Mouse (Mus musculus) forebrain, embryonic 11.5 days (tissue): Measurements from ENCODE around the gene Fhl2. TPM values are rescaled to one million over a fixed set of nuclear protein-coding genes. Genes with fewer than 3 reads are reported as not detected.

Experiments
- ATAC-seq: fragments of 200-750 bp; cut with Nextera tagmentation; replicated peaks from 2 replicates; pipeline ENCODE4 v1.8.0; 2017; ENCODE audit warnings: moderate TSS enrichment; ENCODE audit not compliant: low FRiP score
- DNase-seq: peaks from one replicate; pipeline ENCODE4 v3.0.0-alpha.2; 2017; ENCODE audit warnings: low spot score
- H3K27ac ChIP-seq: fragments of 300-500 bp; sonication (generic); 2 replicates; pipeline ENCODE4 v1.5.1; 2014; ENCODE audit warnings: low read depth, low read length
- H3K27me3 ChIP-seq: fragments of 300-500 bp; sonication (generic); 2 replicates; pipeline ENCODE4 v1.6.1; 2014; ENCODE audit warnings: mild to moderate bottlenecking, low read length, mixed read lengths; ENCODE audit not compliant: control insufficient read depth, insufficient read depth
- H3K36me3 ChIP-seq: fragments of 300-500 bp; sonication (generic); 2 replicates; pipeline ENCODE4 v1.6.1; 2014; ENCODE audit warnings: mild to moderate bottlenecking, low read length, moderate library complexity, mixed read lengths; ENCODE audit not compliant: control insufficient read depth, insufficient read depth
- H3K4me1 ChIP-seq: fragments of 300-500 bp; sonication (generic); replicated peaks from 2 replicates; pipeline ENCODE4 v1.6.1; 2014; ENCODE audit warnings: low read length, mixed read lengths; ENCODE audit not compliant: control insufficient read depth, insufficient read depth
- H3K4me2 ChIP-seq: fragments of 300-500 bp; sonication (generic); 2 replicates; pipeline ENCODE4 v1.6.1; 2014; ENCODE audit warnings: low read depth, mild to moderate bottlenecking, low read length, moderate library complexity, mixed read lengths; ENCODE audit not compliant: severe bottlenecking
- H3K4me3 ChIP-seq: fragments of 300-500 bp; sonication (generic); 2 replicates; pipeline ENCODE4 v1.5.1; 2014; ENCODE audit warnings: low read depth, low read length
- H3K9ac ChIP-seq: fragments of 300-500 bp; sonication (generic); 2 replicates; pipeline ENCODE4 v1.6.1; 2014; ENCODE audit warnings: low read length
- H3K9me3 ChIP-seq: fragments of 300-500 bp; sonication (generic); 2 replicates; pipeline ENCODE4 v1.6.1; 2016; ENCODE audit warnings: low read length, mixed read lengths; ENCODE audit not compliant: control insufficient read depth
- WGBS: fragments of 180-500 bp; shearing (Covaris S2); extraction: QIAGEN DNeasy Blood & Tissue Kit; methylation state at CpG from one replicate; pipeline ENCODE4 v1.1.7; 2014; 5-methylcytosine and 5-hydroxymethylcytosine counted together
- polyA plus RNA-seq: library from polyadenylated mRNA; unstranded; fragments of >200 nt; fragmentation: Nextera tagmentation; extraction: Ambion mirVana; gene quantifications from 2 replicates; pipeline ENCODE4 v1.2.1, GENCODE M21; 2014

The Fhl2 gene
- polyA plus RNA-seq, 1 experiment from 2014 or later: 4.0 TPM

DNA sequence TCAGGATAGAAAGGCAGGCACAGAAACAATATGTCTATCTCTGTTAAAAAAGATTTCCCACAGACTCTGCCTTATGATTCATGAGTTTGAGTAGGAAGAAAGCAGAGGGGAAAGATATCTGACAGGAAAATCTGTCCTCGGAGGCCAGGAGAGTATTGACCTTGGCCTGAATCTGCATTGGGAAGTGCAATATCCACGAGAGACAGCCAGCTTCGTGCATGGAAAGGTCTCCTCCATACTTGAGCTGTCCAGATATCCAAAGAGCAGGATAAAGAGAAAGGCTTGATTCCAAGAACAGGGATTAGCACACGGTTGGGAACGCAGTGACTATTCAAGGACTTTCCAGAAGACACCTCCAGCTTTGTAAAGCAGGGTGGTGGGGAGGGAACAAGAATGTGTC, 43.2 kb downstream of the Fhl2 start:
- DNase-seq: no peak
- 79% methylated on average over 5 of the region's 5 CpGs for WGBS

DNA sequence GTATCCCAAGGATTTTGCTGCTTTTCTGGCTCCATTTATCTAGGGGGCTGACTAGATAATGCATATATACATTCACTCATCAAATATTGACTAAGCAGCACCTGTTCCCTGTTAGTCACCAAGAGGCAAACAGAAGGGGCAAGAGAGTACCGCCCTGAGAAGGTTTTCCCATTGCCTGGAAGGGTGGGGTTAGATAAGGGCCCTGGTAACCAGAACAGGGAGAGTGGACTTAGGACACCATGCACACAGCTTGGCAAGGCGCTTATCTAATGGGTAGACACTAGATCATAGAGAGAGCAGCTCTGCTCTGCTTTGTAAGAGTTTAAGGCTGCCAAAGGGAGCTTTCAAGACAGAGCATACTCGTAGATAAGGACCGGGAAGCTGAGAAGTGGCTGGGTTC, 44.2 kb downstream of the Fhl2 start:
- Histone ChIP-seq H3K27ac (no peak overlapping the region), H3K4me3 (no peak overlapping the region), H3K9ac (no peak overlapping the region), H3K4me2 (no peak overlapping the region), H3K4me1 (no peaks in the 10 kb centered on the region), H3K36me3 (no peaks in the 10 kb centered on the region), H3K27me3 (no peaks in the 10 kb centered on the region), H3K9me3 (no peaks in the 10 kb centered on the region)
- ATAC-seq: no peak
- no peak for DNase-seq
- WGBS: 95% methylated on average over 4 of the region's 4 CpGs

More for the DNA sequence above, 43.2 kb downstream of the Fhl2 start:
- Histone ChIP-seq H3K9me3 (no peaks in the 10 kb centered on the region), H3K4me1 (no peaks in the 10 kb centered on the region), H3K27me3 (no peaks in the 10 kb centered on the region), H3K27ac (no peak overlapping the region), H3K9ac (no peak overlapping the region), H3K4me3 (no peak overlapping the region), H3K4me2 (no peak overlapping the region), H3K36me3 (no peaks in the 10 kb centered on the region)
- ATAC-seq: no peak

DNA sequence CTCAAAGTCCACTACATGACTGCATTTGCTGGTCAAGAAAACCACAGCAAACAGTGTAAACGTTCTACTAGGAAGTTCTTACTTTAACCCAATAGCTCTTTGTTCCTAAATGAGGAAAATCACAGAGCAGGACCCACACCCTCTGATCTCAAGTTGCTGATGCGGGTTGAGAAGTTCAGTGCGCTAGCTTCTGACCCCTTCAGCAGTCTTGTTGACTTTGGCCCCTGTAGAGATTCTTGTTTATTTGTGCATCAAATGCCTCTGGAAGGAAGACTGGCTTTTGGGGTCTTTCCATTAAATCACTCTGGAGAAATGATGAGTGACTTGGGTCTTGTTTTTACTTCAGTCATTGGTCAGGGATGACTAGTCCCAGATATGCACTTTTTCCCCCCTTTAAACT, 46.6 kb downstream of the Fhl2 start:
- Histone ChIP-seq H3K9ac (no peak overlapping the region), H3K27me3 (no peaks in the 10 kb centered on the region), H3K4me2 (no peak overlapping the region), H3K27ac (no peak overlapping the region), H3K9me3 (no peaks in the 10 kb centered on the region), H3K4me3 (no peak overlapping the region), H3K4me1 (no peaks in the 10 kb centered on the region), H3K36me3 (no peaks in the 10 kb centered on the region)
- ATAC-seq: no peak
- 89% methylated on average over 3 of the region's 3 CpGs for WGBS
- DNase-seq: no peak

DNA sequence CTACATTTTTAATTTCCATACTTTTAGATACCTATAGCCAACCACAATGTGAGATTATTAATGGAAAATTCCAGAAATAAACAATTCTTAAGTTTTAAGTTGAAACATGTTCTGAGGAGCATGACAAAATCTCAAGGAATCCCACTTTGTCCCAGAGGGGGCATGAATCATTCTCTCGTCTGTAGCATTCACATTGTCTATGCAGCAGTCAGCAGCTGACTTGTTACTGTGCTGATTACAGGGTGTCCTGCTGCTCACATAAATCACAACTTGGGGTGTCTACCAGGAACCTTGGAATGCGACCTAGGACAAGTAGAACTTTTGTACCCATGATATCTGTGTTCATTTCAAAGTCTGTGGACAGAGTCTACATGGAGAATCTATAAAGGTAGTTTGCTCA, 49.3 kb downstream of the Fhl2 start:
- Histone ChIP-seq H3K9ac (no peak overlapping the region), H3K9me3 (no peaks in the 10 kb centered on the region), H3K36me3 (no peaks in the 10 kb centered on the region), H3K4me2 (no peak overlapping the region), H3K27me3 (no peaks in the 10 kb centered on the region), H3K4me1 (no peaks in the 10 kb centered on the region), H3K27ac (no peak overlapping the region), H3K4me3 (no peak overlapping the region)
- 82% methylated on average over 2 of the region's 2 CpGs for WGBS
- DNase-seq: no peak
- ATAC-seq: no peak

DNA sequence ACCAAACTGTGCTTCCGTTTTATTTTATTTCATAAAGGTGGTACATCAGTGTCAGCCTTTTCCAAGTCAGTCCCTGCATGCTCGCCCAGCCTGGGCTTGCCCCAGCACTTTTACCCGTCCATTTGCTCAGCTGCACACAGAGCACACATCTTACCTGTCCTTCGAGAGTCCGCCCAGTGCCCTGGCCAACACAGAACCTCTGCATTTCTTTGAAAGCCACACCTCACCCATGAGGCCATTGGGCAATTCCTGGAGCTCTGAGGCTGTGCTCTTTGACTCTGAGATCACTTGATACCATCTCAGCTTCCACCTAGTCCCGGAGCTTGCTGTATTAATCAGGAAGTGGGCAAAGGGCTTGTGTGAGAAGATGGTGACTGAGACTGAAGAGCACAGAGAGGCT, 51.4 kb downstream of the Fhl2 start:
- Histone ChIP-seq H3K4me1 (no peaks in the 10 kb centered on the region), H3K9me3 (no peaks in the 10 kb centered on the region), H3K36me3 (no peaks in the 10 kb centered on the region), H3K27me3 (no peaks in the 10 kb centered on the region), H3K4me2 (no peak overlapping the region), H3K27ac (no peak overlapping the region), H3K9ac (no peak overlapping the region), H3K4me3 (no peak overlapping the region)
- 91% methylated on average over 6 of the region's 6 CpGs for WGBS
- peak; percentile 23 for DNase-seq
- no peak for ATAC-seq

DNA sequence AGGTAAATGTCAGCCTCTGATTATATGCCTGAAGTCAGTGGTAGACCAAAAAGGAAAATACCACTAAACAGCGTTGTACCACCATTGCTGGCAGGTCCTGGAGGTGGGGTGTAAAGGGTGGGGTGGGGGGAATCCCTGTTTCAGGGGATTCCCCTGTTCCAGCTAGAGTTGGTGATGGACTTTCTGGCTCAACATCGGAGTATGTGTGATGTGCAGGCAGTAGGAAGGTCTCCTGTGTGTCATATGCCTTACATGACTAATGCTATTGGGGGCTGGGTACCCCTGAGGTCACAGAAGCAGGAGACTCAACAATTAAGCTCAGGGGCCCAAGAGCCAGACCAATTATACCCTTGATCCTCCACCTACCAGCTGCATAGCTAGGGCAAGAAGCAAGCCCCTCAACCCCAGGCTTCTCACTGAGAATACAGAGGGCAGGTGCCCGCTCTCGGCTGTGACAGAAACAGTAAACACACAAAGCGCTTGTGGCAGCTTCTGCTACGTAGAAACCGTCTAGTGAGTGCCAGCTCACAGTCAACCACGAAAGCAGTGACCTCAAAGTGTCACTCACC, 52.4 kb downstream of the Fhl2 start:
- Histone ChIP-seq H3K9ac (no peak overlapping the region), H3K36me3 (no peaks in the 10 kb centered on the region), H3K9me3 (no peaks in the 10 kb centered on the region), H3K27me3 (no peaks in the 10 kb centered on the region), H3K4me3 (no peak overlapping the region), H3K4me1 (no peaks in the 10 kb centered on the region), H3K4me2 (no peak overlapping the region), H3K27ac (no peak overlapping the region)
- DNase-seq: peak; percentile 4
- ATAC-seq: no peak
- WGBS: 87% methylated on average over 8 of the region's 8 CpGs

DNA sequence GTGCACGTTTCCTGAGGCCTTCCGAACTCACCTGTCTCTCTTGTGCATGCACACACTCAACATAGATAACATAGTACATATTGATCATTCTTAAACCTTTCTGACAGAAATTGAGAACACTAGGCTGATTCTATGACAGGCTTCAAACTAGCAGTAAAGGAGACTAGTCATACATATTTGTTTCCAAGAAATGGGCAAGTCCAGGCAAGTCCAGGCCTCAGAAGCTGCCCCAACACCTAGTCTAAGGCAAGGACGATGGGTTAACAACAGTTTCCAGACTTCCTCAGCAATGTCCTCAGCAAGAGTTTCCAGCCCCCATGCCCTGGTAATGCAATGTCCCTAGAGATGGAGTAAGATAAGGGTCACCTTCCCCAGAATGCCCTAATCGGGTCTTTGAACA, 53.0 kb downstream of the Fhl2 start:
- ATAC-seq (no peak), DNase-seq (peak; percentile 25)
- H3K27me3 ChIP-seq: no peaks in the 10 kb centered on the region
- no peaks in the 10 kb centered on the region for H3K36me3 ChIP-seq
- H3K9me3 ChIP-seq: no peaks in the 10 kb centered on the region
- WGBS: 88% methylated on average over 4 of the region's 4 CpGs
- no peak overlapping the region for H3K4me3 ChIP-seq
- H3K27ac ChIP-seq: no peak overlapping the region
- H3K9ac ChIP-seq: no peak overlapping the region
- H3K4me2 ChIP-seq: no peak overlapping the region
- no peaks in the 10 kb centered on the region for H3K4me1 ChIP-seq

DNA sequence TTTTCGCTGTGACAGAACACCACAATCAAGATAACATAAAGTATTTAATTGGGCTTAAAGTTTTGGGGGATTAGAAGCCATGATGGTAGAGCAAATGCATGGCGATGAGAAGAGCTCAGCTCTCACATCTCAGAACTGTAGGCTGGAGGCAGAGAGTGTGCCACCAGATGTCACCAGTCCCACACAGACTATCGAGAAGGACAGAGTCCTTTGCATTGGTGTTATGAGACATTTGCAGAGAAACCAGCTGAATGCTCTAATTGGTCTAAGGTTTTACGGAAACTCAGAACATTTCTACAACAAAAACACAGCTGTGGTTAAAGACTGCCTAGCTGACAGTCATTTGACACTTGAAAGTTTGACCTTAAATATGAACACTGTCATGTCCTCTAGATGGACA, 53.5 kb downstream of the Fhl2 start:
- 89% methylated on average over 4 of the region's 4 CpGs for WGBS
- no peak overlapping the region for H3K4me2 ChIP-seq

DNA sequence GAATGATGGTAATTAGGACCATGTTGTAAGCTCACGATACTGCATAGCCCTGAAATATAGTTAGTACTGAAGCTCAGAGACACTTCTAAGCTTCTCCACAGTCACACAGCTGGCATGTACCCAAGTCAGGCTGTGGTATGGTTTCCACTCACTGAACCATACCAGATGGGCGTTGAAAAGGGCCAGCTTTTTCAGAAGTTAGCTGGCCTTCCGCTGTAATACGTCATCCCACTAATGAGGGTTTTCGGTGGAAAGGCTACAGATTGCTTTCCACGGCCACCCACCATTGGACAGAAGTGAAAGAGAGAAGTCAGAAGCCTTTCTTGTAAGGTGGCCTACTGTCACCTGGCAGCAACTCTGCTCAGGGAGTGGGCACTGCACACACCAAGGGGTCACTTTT, 53.9 kb downstream of the Fhl2 start:
- Histone ChIP-seq H3K27me3 (no peaks in the 10 kb centered on the region), H3K4me2 (no peak overlapping the region), H3K9me3 (no peaks in the 10 kb centered on the region), H3K4me3 (no peak overlapping the region), H3K36me3 (no peaks in the 10 kb centered on the region), H3K27ac (no peak overlapping the region), H3K4me1 (no peaks in the 10 kb centered on the region), H3K9ac (no peak overlapping the region)
- ATAC-seq: no peak
- WGBS: 84% methylated on average over 6 of the region's 6 CpGs
- DNase-seq: peak; percentile 24

More for the DNA sequence above, 53.5 kb downstream of the Fhl2 start:
- no peaks in the 10 kb centered on the region for H3K27me3 ChIP-seq
- no peaks in the 10 kb centered on the region for H3K36me3 ChIP-seq
- DNase-seq (no peak), ATAC-seq (no peak)
- H3K9me3 ChIP-seq: no peaks in the 10 kb centered on the region
- no peak overlapping the region for H3K4me3 ChIP-seq
- H3K4me1 ChIP-seq: no peaks in the 10 kb centered on the region
- H3K9ac ChIP-seq: no peak overlapping the region
- H3K27ac ChIP-seq: no peak overlapping the region
